Mouse (Mus musculus) left cerebral cortex, adult 8-10 months (tissue): Measurements from ENCODE around the gene Nckap5. TPM values are rescaled to one million over a fixed set of nuclear protein-coding genes. Genes with fewer than 3 reads are reported as not detected.
"Not testable (repeated sequence)": the region's sequence is repeated elsewhere in the genome, so short reads cannot be mapped to it uniquely, and the experiment has no call there.

Source experiments
- DNase-seq, 2 experiments: peaks; one replicate each; pipeline ENCODE4 v3.0.0; 2022; ENCODE audit warnings: low spot score in 2 of 2
- total RNA-seq, 4 experiments: library from RNA; stranded (reverse); gene quantifications; 2 replicates each; pipeline ENCODE4 v1.2.4; 2022

Gene Nckap5
- total RNA-seq = 1 to 10 TPM; 4.1 to 7.0 (median 5.9) TPM

- peak; percentile 44 to 57 for DNase-seq
Measured at GRCm38 (mm10) chr1:126830031-126830927, at the start of gene Nckap5. Nckap5 (minus strand) TSS chr1:126830799.

GRCm38 (mm10) chr1:126877495-126877894 is 46.9 kb upstream of the Nckap5 start:
- DNase-seq = no peak

- DNase-seq = no peak
Measured at GRCm38 (mm10) chr1:126868372-126868771, 37.8 kb upstream of the Nckap5 start.

GRCm38 (mm10) chr1:126867912-126868311 is 37.3 kb upstream of the Nckap5 start:
- DNase-seq = no peak

- peak; percentile 4 to 52 for DNase-seq
Measured at GRCm38 (mm10) chr1:126865591-126866086, 35.0 kb upstream of the Nckap5 start.

GRCm38 (mm10) chr1:126861816-126862215 is 31.2 kb upstream of the Nckap5 start:
- no peak for DNase-seq

- DNase-seq = no peak
Measured at GRCm38 (mm10) chr1:126860537-126860936, 29.9 kb upstream of the Nckap5 start.

- no peak for DNase-seq
Measured at GRCm38 (mm10) chr1:126849481-126849880, 18.9 kb upstream of the Nckap5 start.

GRCm38 (mm10) chr1:126846317-126846716 is 15.7 kb upstream of the Nckap5 start:
- DNase-seq = no peak

- DNase-seq = no peak
Measured at GRCm38 (mm10) chr1:126832885-126833284, 2.3 kb upstream of the Nckap5 start.

- no peak for DNase-seq
Measured at GRCm38 (mm10) chr1:126829031-126829430, 1.6 kb downstream of the Nckap5 start.

- no peak for DNase-seq
Measured at GRCm38 (mm10) chr1:126824841-126825240, 5.8 kb downstream of the Nckap5 start.

GRCm38 (mm10) chr1:126822246-126822645 is 8.4 kb downstream of the Nckap5 start:
- DNase-seq = no peak

GRCm38 (mm10) chr1:126817381-126818034 is 13.1 kb downstream of the Nckap5 start:
- DNase-seq = no peak

- no peak for DNase-seq
Measured at GRCm38 (mm10) chr1:126806994-126807611, 23.5 kb downstream of the Nckap5 start.

- peak in 1 of 2 experiments; percentile 14 for DNase-seq
Measured at GRCm38 (mm10) chr1:126806548-126806947, 24.1 kb downstream of the Nckap5 start.

- no peak for DNase-seq
Measured at GRCm38 (mm10) chr1:126802405-126802804, 28.2 kb downstream of the Nckap5 start.

- no peak for DNase-seq
Measured at GRCm38 (mm10) chr1:126801706-126802105, 28.9 kb downstream of the Nckap5 start.

GRCm38 (mm10) chr1:126799379-126799798 is 31.2 kb downstream of the Nckap5 start:
- DNase-seq = no peak

GRCm38 (mm10) chr1:126780354-126780941 is 50.2 kb downstream of the Nckap5 start:
- not testable (repeated sequence) for DNase-seq

GRCm38 (mm10) chr1:126773947-126774346 is 56.7 kb downstream of the Nckap5 start:
- DNase-seq = not testable (repeated sequence)
